Mouse (Mus musculus): ENCODE data around the gene Gm49373. TPM values are rescaled to one million over a fixed set of nuclear protein-coding genes. Genes with fewer than 3 reads are reported as not detected.

Gm49373 gene
- polyA plus RNA-seq, 1 experiment from 2014 or later = 0.49 TPM

DNA sequence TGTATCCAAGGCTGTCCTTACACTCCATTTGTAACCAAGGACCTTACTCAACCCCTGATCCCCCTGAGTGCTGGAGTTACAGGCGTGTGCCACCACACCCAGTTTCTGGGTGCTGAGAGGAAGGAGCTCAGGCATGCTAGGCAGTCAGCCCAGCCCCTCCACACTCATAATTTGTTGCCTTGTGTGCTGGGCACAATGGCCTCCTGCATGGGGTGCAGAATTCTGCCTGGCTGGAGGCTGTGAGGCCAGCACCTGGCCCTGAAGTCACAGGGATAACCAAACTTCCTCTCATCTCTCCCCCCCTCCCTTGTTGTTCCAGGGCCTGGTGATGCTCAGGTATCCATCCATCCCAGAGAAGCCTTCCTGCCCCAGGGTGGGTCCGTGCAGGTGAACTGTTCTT lies 54.3 kb downstream of the Gm49373 start:
- H3K36me3 ChIP-seq (ENCODE audit: control insufficient read depth, insufficient read depth, low read length) = no peaks in the 10 kb centered on the region; the same call in 1 of the 2 replicates
- no peak overlapping the region for H3K27ac ChIP-seq (replicated peaks in 1 of 2; ENCODE audit: control insufficient read depth in 1 of 2, insufficient read depth in 1 of 2, low read depth in 2 of 2, low read length in 2 of 2)
- H3K9ac ChIP-seq (ENCODE audit: low read length) = no peak overlapping the region
- H3K9me3 ChIP-seq (ENCODE audit: control insufficient read depth, low read length) = no peaks in the 10 kb centered on the region
- H3K4me2 ChIP-seq (ENCODE audit: low read length) = no peak overlapping the region
- no peak for ATAC-seq (ENCODE audit: insufficient number of reproducible peaks, insufficient read depth, low FRiP score, low read depth)
- peaks cover 10 to 15% of the 10 kb centered on the region in 2 experiments; a peak in 3 of 4 replicates for H3K4me1 ChIP-seq (ENCODE audit: control insufficient read depth in 2 of 2, insufficient read depth in 2 of 2, low read length in 2 of 2)
- WGBS = 72% methylated on average over 2 of the region's 2 CpGs
- H3K27me3 ChIP-seq (ENCODE audit: control insufficient read depth, insufficient read depth, low read length) = peaks cover 44% of the 10 kb centered on the region
- no peak overlapping the region for H3K4me3 ChIP-seq (ENCODE audit: control insufficient read depth in 1 of 2, insufficient read depth in 1 of 2, low read depth in 1 of 2, low read length in 2 of 2)

DNA sequence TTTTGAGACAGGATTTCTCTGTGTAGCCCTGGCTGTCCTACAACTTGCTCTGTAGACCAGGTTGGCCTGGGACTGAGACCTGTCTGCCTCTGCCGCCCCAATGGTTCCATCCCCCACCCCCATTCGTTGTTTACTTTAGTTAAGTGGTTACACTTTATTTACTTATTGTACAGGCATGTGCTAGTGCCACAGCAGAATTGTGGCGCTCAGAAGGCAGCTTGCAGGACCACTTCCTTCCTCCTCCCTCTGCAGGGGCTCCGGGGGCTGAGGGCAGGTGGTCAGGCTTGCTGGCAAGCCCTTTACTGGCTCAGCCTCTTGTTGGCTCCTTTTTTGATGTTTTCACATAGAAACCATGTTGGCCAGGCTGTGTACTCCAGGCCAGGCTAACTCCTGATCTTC lies 55.7 kb downstream of the Gm49373 start:
- Histone ChIP-seq H3K9me3 (ENCODE audit: control insufficient read depth, low read length) (no peaks in the 10 kb centered on the region), H3K27ac (replicated peaks in 1 of 2; ENCODE audit: control insufficient read depth in 1 of 2, insufficient read depth in 1 of 2, low read depth in 2 of 2, low read length in 2 of 2) (no peak overlapping the region), H3K4me2 (ENCODE audit: low read length) (peak overlapping the region; percentile 72), H3K36me3 (ENCODE audit: control insufficient read depth, insufficient read depth, low read length) (no peaks in the 10 kb centered on the region; the same call in 1 of the 2 replicates), H3K9ac (ENCODE audit: low read length) (no peak overlapping the region), H3K4me3 (ENCODE audit: control insufficient read depth in 1 of 2, insufficient read depth in 1 of 2, low read depth in 1 of 2, low read length in 2 of 2) (peak overlapping the region in 1 of 2 experiments; percentile 42; a peak in 2 of 4 replicates), H3K27me3 (ENCODE audit: control insufficient read depth, insufficient read depth, low read length) (peaks cover 44% of the 10 kb centered on the region), H3K4me1 (ENCODE audit: control insufficient read depth in 2 of 2, insufficient read depth in 2 of 2, low read length in 2 of 2) (peaks cover 10 to 15% of the 10 kb centered on the region in 2 experiments; a peak in 3 of 4 replicates)
- 32% methylated on average over 4 of the region's 4 CpGs for WGBS
- ATAC-seq (ENCODE audit: insufficient number of reproducible peaks, insufficient read depth, low FRiP score, low read depth) = no peak

DNA sequence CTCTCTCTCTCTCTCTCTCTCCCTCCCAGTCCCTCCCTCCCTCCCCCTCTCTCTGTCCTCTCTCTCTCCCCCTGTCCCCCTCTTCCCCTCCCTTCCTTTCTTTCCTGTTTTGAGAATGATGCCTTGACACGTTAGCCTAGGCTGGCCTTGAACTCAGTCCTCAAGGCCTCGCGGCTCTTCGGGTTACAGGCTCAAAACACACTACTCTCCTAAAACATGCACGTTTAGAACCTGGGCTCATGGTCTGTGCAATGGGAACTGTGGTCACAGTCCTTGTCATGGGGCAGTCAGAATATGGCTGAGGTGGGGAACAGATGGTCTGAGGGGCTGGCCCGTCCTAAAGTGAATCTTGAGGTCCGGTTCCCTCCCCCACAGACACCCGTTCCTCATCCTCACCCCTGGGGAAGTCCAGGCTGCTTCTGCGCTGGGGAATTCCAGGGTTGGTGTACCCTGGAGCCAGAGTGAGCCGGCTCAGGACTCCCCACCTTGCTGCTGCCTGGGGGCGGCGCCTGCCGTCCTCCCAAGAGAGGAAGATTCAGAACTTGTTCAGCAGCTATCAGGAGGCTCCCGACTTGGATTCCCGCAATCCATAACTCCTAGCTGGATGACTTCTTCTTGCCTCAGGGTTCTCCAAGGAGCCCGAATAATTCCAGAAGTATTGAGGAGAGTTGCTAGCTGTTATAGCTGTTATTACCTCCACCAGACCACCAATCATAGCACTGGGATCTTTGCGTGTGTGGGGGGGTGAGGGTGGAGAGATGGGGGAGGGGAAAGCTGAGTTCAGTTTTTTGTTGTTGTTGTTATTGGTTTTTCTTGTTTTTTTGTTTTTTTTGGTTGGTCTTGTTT lies 56.3 kb downstream of the Gm49373 start:
- 3% methylated on average over 17 of the region's 17 CpGs for WGBS
- no peaks in the 10 kb centered on the region; the same call in 1 of the 2 replicates for H3K36me3 ChIP-seq (ENCODE audit: control insufficient read depth, insufficient read depth, low read length)

DNA sequence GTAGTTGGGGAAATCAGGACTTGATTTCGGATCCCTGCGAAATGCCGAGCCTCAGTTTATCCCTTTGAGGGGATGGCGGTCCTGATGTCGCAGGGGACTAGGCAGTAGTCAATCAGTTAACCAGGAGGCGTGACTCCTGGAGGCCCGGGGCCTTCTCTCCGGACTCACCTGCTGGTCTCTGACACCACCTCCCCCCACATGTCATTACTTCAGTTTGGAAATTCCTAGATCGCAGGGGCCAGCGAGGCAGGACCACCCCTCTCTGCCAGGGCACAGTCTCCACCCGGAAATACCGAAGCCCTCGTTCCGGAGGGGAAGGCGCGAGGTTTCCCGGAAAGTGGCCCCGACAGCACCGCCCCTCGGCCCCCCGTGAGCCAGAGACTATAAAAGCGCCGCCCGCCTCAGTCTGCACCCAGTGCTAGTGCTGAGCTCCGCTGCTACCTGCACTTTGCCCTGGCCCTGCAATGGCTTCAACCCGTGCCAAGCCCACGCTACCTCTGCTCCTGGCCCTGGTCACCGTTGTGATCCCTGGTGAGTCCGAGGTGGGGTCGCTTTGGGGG lies 57.2 kb downstream of the Gm49373 start, which contains the start of gene Icam1:
Gene Icam1, plus strand, starts transcription at position 415 of the 560 bp plus-strand sequence.
- Histone ChIP-seq H3K36me3 (ENCODE audit: control insufficient read depth, insufficient read depth, low read length) (no peaks in the 10 kb centered on the region; the same call in 1 of the 2 replicates), H3K27ac (replicated peaks in 1 of 2; ENCODE audit: control insufficient read depth in 1 of 2, insufficient read depth in 1 of 2, low read depth in 2 of 2, low read length in 2 of 2) (peak within 1 kb of the TSS; percentile 36 to 64; a peak in 3 of 4 replicates), H3K4me3 (ENCODE audit: control insufficient read depth in 1 of 2, insufficient read depth in 1 of 2, low read depth in 1 of 2, low read length in 2 of 2) (peak within 1 kb of the TSS; percentile 42 to 57), H3K27me3 (ENCODE audit: control insufficient read depth, insufficient read depth, low read length) (peaks cover 44% of the 10 kb centered on the region), H3K4me1 (ENCODE audit: control insufficient read depth in 2 of 2, insufficient read depth in 2 of 2, low read length in 2 of 2) (peaks cover 10 to 15% of the 10 kb centered on the region in 2 experiments; a peak in 3 of 4 replicates), H3K4me2 (ENCODE audit: low read length) (peak within 1 kb of the TSS; percentile 72), H3K9ac (ENCODE audit: low read length) (peak within 1 kb of the TSS; percentile 64), H3K9me3 (ENCODE audit: control insufficient read depth, low read length) (no peaks in the 10 kb centered on the region)
- ATAC-seq (ENCODE audit: insufficient number of reproducible peaks, insufficient read depth, low FRiP score, low read depth) = peak; percentile 18
- 1% methylated on average over 30 of the region's 30 CpGs for WGBS

More for the DNA sequence above, 56.3 kb downstream of the Gm49373 start:
- no peak overlapping the region for H3K27ac ChIP-seq (replicated peaks in 1 of 2; ENCODE audit: control insufficient read depth in 1 of 2, insufficient read depth in 1 of 2, low read depth in 2 of 2, low read length in 2 of 2)
- peaks cover 10 to 15% of the 10 kb centered on the region in 2 experiments; a peak in 3 of 4 replicates for H3K4me1 ChIP-seq (ENCODE audit: control insufficient read depth in 2 of 2, insufficient read depth in 2 of 2, low read length in 2 of 2)
- peaks cover 44% of the 10 kb centered on the region for H3K27me3 ChIP-seq (ENCODE audit: control insufficient read depth, insufficient read depth, low read length)
- H3K9me3 ChIP-seq (ENCODE audit: control insufficient read depth, low read length) = no peaks in the 10 kb centered on the region
- H3K4me2 ChIP-seq (ENCODE audit: low read length) = peak overlapping the region; percentile 72
- peak overlapping the region; percentile 64; the same call in 1 of the 2 replicates for H3K9ac ChIP-seq (ENCODE audit: low read length)
- no peak for ATAC-seq (ENCODE audit: insufficient number of reproducible peaks, insufficient read depth, low FRiP score, low read depth)
- H3K4me3 ChIP-seq (ENCODE audit: control insufficient read depth in 1 of 2, insufficient read depth in 1 of 2, low read depth in 1 of 2, low read length in 2 of 2) = peak overlapping the region; percentile 42 to 57

DNA sequence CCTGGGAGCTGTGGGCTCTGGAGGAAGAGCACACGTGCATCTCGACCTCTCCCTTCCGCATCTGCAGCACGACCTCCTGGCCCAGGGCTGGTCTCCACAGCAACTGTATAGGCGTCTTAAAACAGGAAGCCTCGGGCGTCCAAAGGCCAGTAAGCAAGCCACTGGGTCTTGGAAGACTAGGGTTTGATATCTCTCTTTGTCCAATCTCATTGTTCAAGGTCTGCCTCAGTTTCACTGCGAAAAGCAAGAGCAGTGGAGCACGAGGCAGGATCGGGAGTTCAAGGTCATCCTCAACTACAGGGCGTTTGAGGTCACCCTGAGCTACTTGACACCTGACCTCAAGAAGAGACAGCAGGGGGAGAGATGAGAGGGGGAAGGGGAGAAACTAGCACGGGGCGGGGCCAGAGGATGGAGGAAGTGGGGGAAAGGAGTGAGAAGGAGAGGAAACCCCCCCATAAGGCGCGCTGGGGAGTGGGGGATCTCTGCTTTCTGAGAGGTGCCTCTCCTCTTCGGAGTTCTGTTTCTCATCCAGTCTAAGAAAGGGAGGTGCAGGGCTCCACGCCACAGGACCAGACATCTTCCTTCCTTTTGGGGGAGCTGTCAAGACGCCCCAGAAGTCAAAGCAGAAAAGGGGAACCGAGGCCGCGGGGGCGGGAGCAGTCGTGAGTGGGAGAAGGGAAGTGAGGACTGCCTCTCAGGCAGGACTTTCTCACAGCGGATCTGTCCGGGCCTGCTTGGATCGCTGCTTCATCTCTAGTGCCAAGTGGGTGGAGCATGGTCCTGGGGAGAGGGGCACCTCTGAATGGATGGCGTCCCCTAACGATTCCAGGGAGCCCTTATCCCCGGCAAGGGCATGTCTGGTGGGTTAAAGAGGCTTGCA lies 58.0 kb downstream of the Gm49373 start:
- peak; percentile 46; the same call in 1 of the 2 replicates for ATAC-seq (ENCODE audit: insufficient number of reproducible peaks, insufficient read depth, low FRiP score, low read depth)
- Histone ChIP-seq H3K27me3 (ENCODE audit: control insufficient read depth, insufficient read depth, low read length) (peaks cover 44% of the 10 kb centered on the region), H3K4me1 (ENCODE audit: control insufficient read depth in 2 of 2, insufficient read depth in 2 of 2, low read length in 2 of 2) (peaks cover 10 to 15% of the 10 kb centered on the region in 2 experiments; a peak in 3 of 4 replicates), H3K27ac (replicated peaks in 1 of 2; ENCODE audit: control insufficient read depth in 1 of 2, insufficient read depth in 1 of 2, low read depth in 2 of 2, low read length in 2 of 2) (peak overlapping the region; percentile 36 to 64; a peak in 3 of 4 replicates), H3K9me3 (ENCODE audit: control insufficient read depth, low read length) (no peaks in the 10 kb centered on the region), H3K4me3 (ENCODE audit: control insufficient read depth in 1 of 2, insufficient read depth in 1 of 2, low read depth in 1 of 2, low read length in 2 of 2) (peak overlapping the region; percentile 42 to 57), H3K36me3 (ENCODE audit: control insufficient read depth, insufficient read depth, low read length) (no peaks in the 10 kb centered on the region), H3K4me2 (ENCODE audit: low read length) (peak overlapping the region; percentile 72), H3K9ac (ENCODE audit: low read length) (peak overlapping the region; percentile 64)
- 6% methylated on average over 29 of the region's 29 CpGs for WGBS

MicroRNA genes within 50 kb of the gene (microRNA counts, 519-probe panel; counts per million panel counts)
- 322 counts per million, percentile 70 among the panel's probes with 10 or more counts for microRNA mmu-miR-1900

Small RNA genes within 50 kb of the gene (microRNA-seq; reads per million reads assigned to microRNA genes)
- gene Mir1900 = not detected
- gene Mir7082 = not detected

Other genes with a start within 250 kb of the Gm49373 start
- gene A230050P20Rik, start 204.5 kb downstream of the Gm49373 start, polyA plus RNA-seq (2014; fragmentation: Nextera tagmentation; extraction: Ambion mirVana) = 4.5 and 5.9 TPM in 2 replicates
- 1.9 and 2.7 TPM in 2 replicates for gene Angptl6, start 193.4 kb downstream of the Gm49373 start, polyA plus RNA-seq (2014; fragmentation: Nextera tagmentation; extraction: Ambion mirVana)
- gene Ppan, start 184.9 kb downstream of the Gm49373 start, polyA plus RNA-seq (2014; fragmentation: Nextera tagmentation; extraction: Ambion mirVana) = 28.2 and 30.0 TPM in 2 replicates
- 188 and 202 TPM in 2 replicates for gene Eif3g, start 174.5 kb downstream of the Gm49373 start, polyA plus RNA-seq (2014; fragmentation: Nextera tagmentation; extraction: Ambion mirVana)
- 35.2 and 39.4 TPM in 2 replicates for gene Dnmt1, start 113.2 kb downstream of the Gm49373 start, polyA plus RNA-seq (2014; fragmentation: Nextera tagmentation; extraction: Ambion mirVana)
- gene S1pr2, start 96.3 kb downstream of the Gm49373 start, polyA plus RNA-seq (2014; fragmentation: Nextera tagmentation; extraction: Ambion mirVana) = 20.1 and 21.5 TPM in 2 replicates
- 151 and 160 TPM in 2 replicates for gene Mrpl4, start 70.4 kb downstream of the Gm49373 start, polyA plus RNA-seq (2014; fragmentation: Nextera tagmentation; extraction: Ambion mirVana)
- 13.9 and 14.4 TPM in 2 replicates for gene Icam1, start 57.1 kb downstream of the Gm49373 start, polyA plus RNA-seq (2014; fragmentation: Nextera tagmentation; extraction: Ambion mirVana)
- gene Icam4, start 43.7 kb downstream of the Gm49373 start, polyA plus RNA-seq (2014; fragmentation: Nextera tagmentation; extraction: Ambion mirVana) = 1.3 and 1.9 TPM in 2 replicates
- gene Icam5, start 41.0 kb downstream of the Gm49373 start, polyA plus RNA-seq (2014; fragmentation: Nextera tagmentation; extraction: Ambion mirVana) = 0.08 TPM in 1 of 2 replicates, not detected in the other
- 1.1 TPM in 1 of 2 replicates, not detected in the other for gene Zglp1, start 6.0 kb downstream of the Gm49373 start, polyA plus RNA-seq (2014; fragmentation: Nextera tagmentation; extraction: Ambion mirVana)
- gene Fdx1l, start 518 bp upstream of the Gm49373 start, polyA plus RNA-seq (2014; fragmentation: Nextera tagmentation; extraction: Ambion mirVana) = 45.1 and 50.8 TPM in 2 replicates
- gene Gm38431, start 18.9 kb upstream of the Gm49373 start, polyA plus RNA-seq (2014; fragmentation: Nextera tagmentation; extraction: Ambion mirVana) = 1.3 and 1.4 TPM in 2 replicates
- 43.9 and 44.9 TPM in 2 replicates for gene Raver1, start 18.9 kb upstream of the Gm49373 start, polyA plus RNA-seq (2014; fragmentation: Nextera tagmentation; extraction: Ambion mirVana)
- 11.2 and 11.9 TPM in 2 replicates for gene Tyk2, start 58.1 kb upstream of the Gm49373 start, polyA plus RNA-seq (2014; fragmentation: Nextera tagmentation; extraction: Ambion mirVana)
- 209 and 212 TPM in 2 replicates for gene Cdc37, start 76.9 kb upstream of the Gm49373 start, polyA plus RNA-seq (2014; fragmentation: Nextera tagmentation; extraction: Ambion mirVana)
- gene Pde4a, start 92.6 kb upstream of the Gm49373 start, polyA plus RNA-seq (2014; fragmentation: Nextera tagmentation; extraction: Ambion mirVana) = 11.0 and 11.8 TPM in 2 replicates
- 31.5 and 32.3 TPM in 2 replicates for gene Keap1, start 166.3 kb upstream of the Gm49373 start, polyA plus RNA-seq (2014; fragmentation: Nextera tagmentation; extraction: Ambion mirVana)
- 0.18 and 0.26 TPM in 2 replicates for gene S1pr5, start 175.3 kb upstream of the Gm49373 start, polyA plus RNA-seq (2014; fragmentation: Nextera tagmentation; extraction: Ambion mirVana)
- gene Atg4d, start 192.2 kb upstream of the Gm49373 start, polyA plus RNA-seq (2014; fragmentation: Nextera tagmentation; extraction: Ambion mirVana) = 47.2 and 51.4 TPM in 2 replicates
- gene Kri1, start 214.9 kb upstream of the Gm49373 start, polyA plus RNA-seq (2014; fragmentation: Nextera tagmentation; extraction: Ambion mirVana) = 7.6 and 12.6 TPM in 2 replicates
- 94.7 and 96.9 TPM in 2 replicates for gene Cdkn2d, start 218.3 kb upstream of the Gm49373 start, polyA plus RNA-seq (2014; fragmentation: Nextera tagmentation; extraction: Ambion mirVana)
- 0.30 TPM in 1 of 2 replicates, not detected in the other for gene Ap1m2, start 239.2 kb upstream of the Gm49373 start, polyA plus RNA-seq (2014; fragmentation: Nextera tagmentation; extraction: Ambion mirVana)
- 66.4 and 67.9 TPM in 2 replicates for gene Slc44a2, start 247.6 kb upstream of the Gm49373 start, polyA plus RNA-seq (2014; fragmentation: Nextera tagmentation; extraction: Ambion mirVana)

Data from heart, embryonic 14.5 days (tissue).